Mouse (Mus musculus): ENCODE results near the gene Nadk. TPM values are rescaled to one million over a fixed set of nuclear protein-coding genes. Genes with fewer than 3 reads are reported as not detected.

Nadk gene
- polyA plus RNA-seq, 1 experiment from 2014 or later: 110 TPM

GRCm38 (mm10) chr4:155551073-155551472, 11.1 kb upstream of the Nadk start:
- DNase-seq (ENCODE audit: low spot score) (no peak), ATAC-seq (replicated peaks; ENCODE audit: low FRiP score) (no peak)
- no peaks in the 10 kb centered on the region for H3K4me1 ChIP-seq (replicated peaks; ENCODE audit: control insufficient read depth, insufficient read depth, low read length)
- 92% methylated on average over 4 of the region's 4 CpGs for WGBS
- H3K27ac ChIP-seq (ENCODE audit: low read depth, low read length): no peak overlapping the region
- H3K36me3 ChIP-seq (ENCODE audit: control insufficient read depth, insufficient read depth, low read length): peaks cover 26% of the 10 kb centered on the region; the same call in 1 of the 2 replicates
- H3K9ac ChIP-seq (ENCODE audit: low read length): no peak overlapping the region
- no peaks in the 10 kb centered on the region for H3K27me3 ChIP-seq (ENCODE audit: control insufficient read depth, insufficient read depth, low read length)
- no peak overlapping the region for H3K4me2 ChIP-seq (ENCODE audit: low read depth, low read length, severe bottlenecking)
- no peaks in the 10 kb centered on the region for H3K9me3 ChIP-seq (ENCODE audit: control insufficient read depth, low read length)
- H3K4me3 ChIP-seq (ENCODE audit: low read depth, low read length): no peak overlapping the region

GRCm38 (mm10) chr4:155552917-155553532, 9.2 kb upstream of the Nadk start:
- Histone ChIP-seq H3K4me3 (ENCODE audit: low read depth, low read length) (no peak overlapping the region), H3K9ac (ENCODE audit: low read length) (no peak overlapping the region), H3K27me3 (ENCODE audit: control insufficient read depth, insufficient read depth, low read length) (no peaks in the 10 kb centered on the region), H3K4me1 (replicated peaks; ENCODE audit: control insufficient read depth, insufficient read depth, low read length) (no peaks in the 10 kb centered on the region), H3K36me3 (ENCODE audit: control insufficient read depth, insufficient read depth, low read length) (peaks cover 30% of the 10 kb centered on the region), H3K27ac (ENCODE audit: low read depth, low read length) (no peak overlapping the region), H3K4me2 (ENCODE audit: low read depth, low read length, severe bottlenecking) (no peak overlapping the region), H3K9me3 (ENCODE audit: control insufficient read depth, low read length) (no peaks in the 10 kb centered on the region)
- no peak for ATAC-seq (replicated peaks; ENCODE audit: low FRiP score)
- no peak for DNase-seq (ENCODE audit: low spot score)
- 92% methylated on average over 6 of the region's 6 CpGs for WGBS

- DNase-seq (ENCODE audit: low spot score): no peak
Measured at GRCm38 (mm10) chr4:155554880-155555279, 7.3 kb upstream of the Nadk start.

GRCm38 (mm10) chr4:155555464-155555863, 6.7 kb upstream of the Nadk start:
- no peaks in the 10 kb centered on the region for H3K9me3 ChIP-seq (ENCODE audit: control insufficient read depth, low read length)
- H3K9ac ChIP-seq (ENCODE audit: low read length): no peak overlapping the region
- no peaks in the 10 kb centered on the region for H3K4me1 ChIP-seq (replicated peaks; ENCODE audit: control insufficient read depth, insufficient read depth, low read length)
- WGBS: 78% methylated on average over 1 of the region's 1 CpGs
- no peak overlapping the region for H3K4me3 ChIP-seq (ENCODE audit: low read depth, low read length)
- no peaks in the 10 kb centered on the region for H3K27me3 ChIP-seq (ENCODE audit: control insufficient read depth, insufficient read depth, low read length)
- no peak for ATAC-seq (replicated peaks; ENCODE audit: low FRiP score)
- no peak for DNase-seq (ENCODE audit: low spot score)
- no peak overlapping the region for H3K27ac ChIP-seq (ENCODE audit: low read depth, low read length)
- H3K36me3 ChIP-seq (ENCODE audit: control insufficient read depth, insufficient read depth, low read length): peaks cover 34% of the 10 kb centered on the region
- H3K4me2 ChIP-seq (ENCODE audit: low read depth, low read length, severe bottlenecking): no peak overlapping the region

More at GRCm38 (mm10) chr4:155554880-155555279, 7.3 kb upstream of the Nadk start:
- WGBS: 91% methylated on average over 4 of the region's 4 CpGs
- H3K36me3 ChIP-seq (ENCODE audit: control insufficient read depth, insufficient read depth, low read length): peaks cover 30% of the 10 kb centered on the region
- no peaks in the 10 kb centered on the region for H3K27me3 ChIP-seq (ENCODE audit: control insufficient read depth, insufficient read depth, low read length)
- no peaks in the 10 kb centered on the region for H3K9me3 ChIP-seq (ENCODE audit: control insufficient read depth, low read length)
- no peak overlapping the region for H3K27ac ChIP-seq (ENCODE audit: low read depth, low read length)
- no peaks in the 10 kb centered on the region for H3K4me1 ChIP-seq (replicated peaks; ENCODE audit: control insufficient read depth, insufficient read depth, low read length)
- no peak overlapping the region for H3K4me3 ChIP-seq (ENCODE audit: low read depth, low read length)
- H3K9ac ChIP-seq (ENCODE audit: low read length): no peak overlapping the region
- no peak overlapping the region for H3K4me2 ChIP-seq (ENCODE audit: low read depth, low read length, severe bottlenecking)
- no peak for ATAC-seq (replicated peaks; ENCODE audit: low FRiP score)

- Histone ChIP-seq H3K27ac (ENCODE audit: low read depth, low read length) (no peak overlapping the region), H3K4me1 (replicated peaks; ENCODE audit: control insufficient read depth, insufficient read depth, low read length) (peaks cover 7% of the 10 kb centered on the region), H3K9me3 (ENCODE audit: control insufficient read depth, low read length) (no peaks in the 10 kb centered on the region), H3K36me3 (ENCODE audit: control insufficient read depth, insufficient read depth, low read length) (peaks cover 21% of the 10 kb centered on the region), H3K27me3 (ENCODE audit: control insufficient read depth, insufficient read depth, low read length) (no peaks in the 10 kb centered on the region), H3K4me3 (ENCODE audit: low read depth, low read length) (no peak overlapping the region), H3K9ac (ENCODE audit: low read length) (no peak overlapping the region), H3K4me2 (ENCODE audit: low read depth, low read length, severe bottlenecking) (no peak overlapping the region)
- ATAC-seq (replicated peaks; ENCODE audit: low FRiP score): no peak
- 90% methylated on average over 6 of the region's 6 CpGs for WGBS
- DNase-seq (ENCODE audit: low spot score): no peak
Measured at GRCm38 (mm10) chr4:155559454-155559853, 2.7 kb upstream of the Nadk start.

- no peak overlapping the region for H3K4me2 ChIP-seq (ENCODE audit: low read depth, low read length, severe bottlenecking)
- H3K9me3 ChIP-seq (ENCODE audit: control insufficient read depth, low read length): no peaks in the 10 kb centered on the region
- peaks cover 10% of the 10 kb centered on the region for H3K36me3 ChIP-seq (ENCODE audit: control insufficient read depth, insufficient read depth, low read length)
- H3K4me3 ChIP-seq (ENCODE audit: low read depth, low read length): no peak overlapping the region
- no peak overlapping the region for H3K9ac ChIP-seq (ENCODE audit: low read length)
- peaks cover 14% of the 10 kb centered on the region for H3K4me1 ChIP-seq (replicated peaks; ENCODE audit: control insufficient read depth, insufficient read depth, low read length)
- H3K27ac ChIP-seq (ENCODE audit: low read depth, low read length): no peak overlapping the region
- no peaks in the 10 kb centered on the region for H3K27me3 ChIP-seq (ENCODE audit: control insufficient read depth, insufficient read depth, low read length)
- WGBS: 68% methylated on average over 2 of the region's 2 CpGs
- DNase-seq (ENCODE audit: low spot score): no peak
- no peak for ATAC-seq (replicated peaks; ENCODE audit: low FRiP score)
Measured at GRCm38 (mm10) chr4:155560932-155561331, 1.2 kb upstream of the Nadk start.

GRCm38 (mm10) chr4:155562725-155563399, 684 bp downstream of the Nadk start:
- peaks cover 14% of the 10 kb centered on the region for H3K4me1 ChIP-seq (replicated peaks; ENCODE audit: control insufficient read depth, insufficient read depth, low read length)
- H3K4me3 ChIP-seq (ENCODE audit: low read depth, low read length): peak overlapping the region; percentile 76
- H3K27ac ChIP-seq (ENCODE audit: low read depth, low read length): peak overlapping the region; percentile 28; the same call in 1 of the 2 replicates
- no peaks in the 10 kb centered on the region for H3K9me3 ChIP-seq (ENCODE audit: control insufficient read depth, low read length)
- H3K4me2 ChIP-seq (ENCODE audit: low read depth, low read length, severe bottlenecking): peak overlapping the region; percentile 45
- H3K36me3 ChIP-seq (ENCODE audit: control insufficient read depth, insufficient read depth, low read length): peaks cover 6% of the 10 kb centered on the region
- peak overlapping the region; percentile 28 for H3K9ac ChIP-seq (ENCODE audit: low read length)
- DNase-seq (ENCODE audit: low spot score): peak; percentile 72
- WGBS: 2% methylated on average over 19 of the region's 19 CpGs
- peak; percentile 20 for ATAC-seq (replicated peaks; ENCODE audit: low FRiP score)
- H3K27me3 ChIP-seq (ENCODE audit: control insufficient read depth, insufficient read depth, low read length): no peaks in the 10 kb centered on the region

- Histone ChIP-seq H3K9ac (ENCODE audit: low read length) (peak overlapping the region; percentile 79), H3K27me3 (ENCODE audit: control insufficient read depth, insufficient read depth, low read length) (no peaks in the 10 kb centered on the region), H3K27ac (ENCODE audit: low read depth, low read length) (peak overlapping the region; percentile 80), H3K4me2 (ENCODE audit: low read depth, low read length, severe bottlenecking) (peak overlapping the region; percentile 92), H3K9me3 (ENCODE audit: control insufficient read depth, low read length) (no peaks in the 10 kb centered on the region), H3K4me1 (replicated peaks; ENCODE audit: control insufficient read depth, insufficient read depth, low read length) (peaks cover 14% of the 10 kb centered on the region), H3K4me3 (ENCODE audit: low read depth, low read length) (peak overlapping the region; percentile 76), H3K36me3 (ENCODE audit: control insufficient read depth, insufficient read depth, low read length) (peaks cover 6% of the 10 kb centered on the region)
- WGBS: under 1% methylated on average over 69 of the region's 69 CpGs
- peak; percentile 96 for ATAC-seq (replicated peaks; ENCODE audit: low FRiP score)
- peak; percentile 99 for DNase-seq (ENCODE audit: low spot score)
Measured at GRCm38 (mm10) chr4:155563400-155564231, 1.4 kb downstream of the Nadk start.
